Mouse (Mus musculus): ENCODE results near the gene Gga1. TPM values are rescaled to one million over a fixed set of nuclear protein-coding genes. Genes with fewer than 3 reads are reported as not detected.

Gene Gga1
- 10 to 100 TPM; 14.3 to 17.1 TPM for polyA plus RNA-seq (2017; shearing (Covaris generic))

DNA sequence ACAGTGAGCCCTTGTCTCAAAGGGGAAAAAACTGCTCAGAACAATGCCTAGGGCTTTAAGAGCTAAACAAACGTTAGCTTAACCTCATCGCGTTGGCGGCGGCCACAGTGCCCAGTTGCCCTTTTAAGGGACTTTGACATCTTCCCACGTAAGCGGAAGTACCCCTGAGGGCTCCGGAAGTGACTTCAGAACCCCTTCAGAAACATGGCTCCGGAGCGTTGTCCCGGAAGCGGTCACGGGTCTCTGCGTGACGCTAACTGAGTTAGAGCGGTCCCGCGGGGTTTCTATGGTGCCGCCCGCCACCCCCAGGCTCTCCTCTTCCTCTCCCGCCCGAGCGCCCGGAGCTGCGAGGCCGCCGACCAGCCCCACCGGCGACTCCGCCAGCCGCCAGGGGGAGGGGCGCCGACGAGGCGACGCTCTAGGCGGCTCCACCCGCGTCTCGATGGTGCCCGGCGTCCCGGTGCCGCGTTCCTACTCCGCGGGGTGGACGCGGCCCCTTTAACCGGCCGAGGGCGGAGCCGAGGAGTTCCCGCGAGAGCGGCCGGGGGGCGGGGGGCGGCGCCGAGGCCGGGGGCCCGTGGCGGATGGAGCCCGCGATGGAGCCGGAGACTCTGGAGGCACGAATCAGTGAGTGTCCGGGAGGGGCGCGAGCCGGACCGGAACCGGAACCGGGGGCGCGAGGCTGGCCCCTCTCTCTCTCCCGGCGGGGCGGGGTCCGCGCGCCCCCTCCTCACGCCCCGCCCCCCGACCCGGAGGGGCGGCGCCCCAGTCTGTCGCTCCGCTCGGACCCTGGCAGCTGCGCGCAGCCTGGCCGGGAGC is at the start of gene Gga1:
Gene Gga1 (plus strand): TSS at position 200 of the 819 bp plus-strand sequence.
- ATAC-seq: peak; percentile 87

DNA sequence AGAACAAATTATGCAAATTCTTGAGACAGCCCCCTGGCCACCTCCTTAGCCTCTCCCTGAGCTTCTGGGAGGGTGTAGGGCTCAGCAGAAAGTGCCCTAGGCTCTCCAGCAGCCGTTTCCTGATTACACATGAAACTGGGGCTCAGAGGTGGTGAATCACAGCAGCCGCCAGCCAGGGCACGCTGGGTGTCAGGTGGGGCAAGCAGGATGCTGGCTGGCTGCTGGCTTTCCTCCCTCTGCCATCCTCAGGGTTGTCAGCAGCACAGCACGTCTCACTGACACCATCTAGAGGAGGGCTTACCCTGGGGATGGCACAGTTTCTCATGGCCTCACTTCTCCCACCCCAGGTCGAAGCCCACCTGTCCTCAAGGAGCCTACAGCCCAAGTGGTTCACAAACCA is 48.7 kb upstream of the Gga1 start:
- ATAC-seq: peak; percentile 70

DNA sequence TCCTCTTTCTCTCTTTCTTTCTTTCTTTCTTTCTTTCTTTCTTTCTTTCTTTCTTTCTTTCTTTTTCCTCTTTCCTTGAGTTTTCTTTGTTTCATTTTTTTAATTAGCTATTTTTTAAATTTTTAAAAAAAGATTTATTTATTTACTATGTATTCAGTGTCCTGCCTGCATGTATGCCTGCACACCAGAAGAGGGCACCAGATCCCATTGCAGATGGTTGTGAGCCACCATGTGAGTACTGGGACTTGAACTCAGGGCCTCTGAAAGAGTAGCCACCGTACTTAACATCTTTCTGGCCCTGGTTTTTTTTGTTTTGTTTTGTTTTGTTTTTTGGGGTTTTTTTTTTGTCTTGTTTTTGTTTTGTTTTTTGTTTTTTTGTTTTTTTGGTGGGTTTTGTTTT is 47.4 kb upstream of the Gga1 start:
- ATAC-seq: no peak

DNA sequence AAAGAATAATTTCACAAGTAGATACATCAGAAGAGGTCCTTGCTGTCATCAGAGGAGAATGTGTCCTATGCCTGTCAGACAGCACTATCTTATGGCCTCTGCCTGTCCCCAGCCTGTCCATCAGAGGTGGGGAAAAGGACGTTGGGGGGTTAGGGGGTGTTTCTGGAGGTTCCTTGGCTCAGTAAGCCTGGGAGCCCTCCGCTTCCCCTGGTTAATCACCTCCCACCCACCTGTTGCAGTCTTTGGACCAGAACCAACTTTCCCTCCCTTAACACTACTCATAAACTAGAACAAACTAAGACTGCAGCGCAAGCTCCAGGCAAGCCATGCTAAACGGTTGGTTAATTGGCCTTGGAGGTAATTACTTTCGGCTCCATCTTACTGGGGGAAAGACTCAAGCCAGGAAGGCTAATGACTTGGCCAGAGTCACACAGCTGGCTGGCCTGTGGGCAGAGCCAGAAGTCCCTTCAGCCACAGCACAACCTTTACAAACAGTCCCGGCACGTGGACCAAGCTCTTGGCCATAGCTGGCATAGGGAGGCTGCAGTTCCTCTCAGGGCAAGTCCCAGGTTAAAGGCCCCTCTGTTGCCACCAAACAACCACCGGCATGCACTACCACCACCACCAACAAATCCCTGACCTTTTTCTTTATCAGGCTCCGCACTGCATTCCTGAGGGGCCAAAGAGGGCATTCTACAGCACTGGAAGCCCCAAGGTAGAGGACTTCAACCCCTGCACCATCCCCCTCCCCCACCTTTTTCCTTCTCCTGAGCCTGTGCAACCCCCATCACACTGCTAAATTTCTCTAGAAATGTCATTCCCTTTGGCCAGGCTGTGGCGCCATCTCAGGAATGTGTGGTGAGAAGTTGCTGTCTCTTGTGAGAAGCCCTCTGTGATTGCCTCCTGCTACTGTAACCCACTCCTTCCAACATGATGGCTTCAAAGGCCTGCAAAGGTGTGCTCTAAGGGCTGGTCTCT is 46.0 kb upstream of the Gga1 start:
- no peak for ATAC-seq

DNA sequence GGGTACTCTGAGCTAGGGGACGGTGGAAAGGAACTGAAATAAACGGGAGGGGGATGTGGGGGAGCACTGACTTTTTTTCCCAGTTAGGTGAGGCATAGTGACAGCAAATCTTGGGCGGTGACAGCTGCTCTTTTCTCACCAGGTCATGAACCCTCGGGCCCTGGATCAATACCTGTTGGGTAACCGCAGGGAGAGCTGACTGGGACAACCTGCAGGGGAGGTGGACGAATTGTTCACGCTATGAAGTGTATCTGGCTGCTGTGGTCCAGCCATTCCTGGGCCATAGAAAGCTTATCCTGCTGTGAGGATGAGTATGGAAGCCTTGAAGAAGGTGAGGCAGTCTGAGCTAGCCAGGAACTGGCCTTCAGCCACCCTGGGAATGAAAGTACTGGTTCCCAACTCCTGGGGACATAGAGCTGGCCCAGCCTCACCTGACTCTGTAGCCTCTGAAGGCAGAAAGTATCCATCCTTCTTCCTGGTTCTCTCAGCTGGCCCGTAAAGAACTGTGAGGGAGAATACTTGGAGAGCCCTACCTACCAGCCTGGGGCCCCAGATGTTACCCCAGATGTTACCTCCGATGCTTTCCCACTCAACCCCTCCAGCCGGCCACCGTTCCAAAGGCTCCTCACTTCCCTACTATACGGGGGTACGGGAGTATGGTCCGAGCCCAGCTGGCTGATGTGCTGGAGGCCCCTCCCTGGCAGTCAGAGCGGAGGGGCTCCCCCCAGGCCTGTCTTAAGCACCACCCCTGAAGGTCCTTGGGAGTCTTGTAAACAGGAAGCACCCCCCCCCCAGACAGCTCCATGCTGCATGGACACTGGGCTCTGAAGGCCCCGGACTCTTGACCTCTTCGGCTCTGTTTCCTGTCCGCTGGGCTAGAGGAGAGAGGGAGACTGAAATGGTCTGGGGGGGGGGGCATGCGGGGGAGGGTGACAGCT is 45.0 kb upstream of the Gga1 start:
- no peak for ATAC-seq

DNA sequence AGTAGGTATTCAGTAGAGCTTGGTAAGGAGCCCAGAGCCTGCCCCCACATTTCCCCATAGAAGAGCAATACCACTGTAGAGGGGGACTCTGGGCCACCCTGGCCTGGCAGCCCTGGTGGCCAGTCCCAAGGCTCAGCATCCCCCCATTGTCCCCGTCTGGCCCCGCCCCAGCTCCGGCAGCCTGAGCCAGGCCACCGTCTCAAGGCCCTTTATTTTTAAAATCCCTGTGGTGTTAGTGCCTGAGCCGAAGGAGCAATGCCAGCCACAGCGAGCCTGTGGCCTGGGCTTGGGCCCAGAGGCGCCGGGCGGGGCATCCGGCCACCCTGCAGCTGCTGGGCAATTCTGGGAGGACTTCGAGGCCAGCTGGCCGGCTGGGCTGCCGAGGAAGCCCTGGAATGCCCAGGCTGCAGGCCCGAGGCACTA is 44.3 kb upstream of the Gga1 start:
- ATAC-seq: no peak

DNA sequence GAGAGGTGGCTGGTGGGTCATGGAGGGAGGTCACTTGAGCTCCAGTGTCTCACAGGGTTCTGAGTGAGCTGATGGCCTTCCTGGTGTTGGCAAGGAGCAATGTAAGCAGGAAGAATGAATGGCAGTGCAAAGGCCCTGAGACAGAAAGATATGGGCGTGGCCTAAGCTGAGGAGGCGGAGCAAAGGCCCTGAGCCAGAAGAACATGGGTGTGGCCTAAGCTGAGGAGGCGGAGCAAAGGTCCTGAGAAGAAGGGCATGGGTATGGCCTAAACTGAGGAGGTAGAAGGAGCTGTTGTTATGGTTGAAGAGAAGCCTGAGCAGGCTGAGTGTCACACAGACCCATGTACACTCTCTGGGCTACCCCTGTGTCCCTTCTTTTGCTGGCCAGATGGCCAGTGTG is 43.4 kb upstream of the Gga1 start:
- no peak for ATAC-seq

DNA sequence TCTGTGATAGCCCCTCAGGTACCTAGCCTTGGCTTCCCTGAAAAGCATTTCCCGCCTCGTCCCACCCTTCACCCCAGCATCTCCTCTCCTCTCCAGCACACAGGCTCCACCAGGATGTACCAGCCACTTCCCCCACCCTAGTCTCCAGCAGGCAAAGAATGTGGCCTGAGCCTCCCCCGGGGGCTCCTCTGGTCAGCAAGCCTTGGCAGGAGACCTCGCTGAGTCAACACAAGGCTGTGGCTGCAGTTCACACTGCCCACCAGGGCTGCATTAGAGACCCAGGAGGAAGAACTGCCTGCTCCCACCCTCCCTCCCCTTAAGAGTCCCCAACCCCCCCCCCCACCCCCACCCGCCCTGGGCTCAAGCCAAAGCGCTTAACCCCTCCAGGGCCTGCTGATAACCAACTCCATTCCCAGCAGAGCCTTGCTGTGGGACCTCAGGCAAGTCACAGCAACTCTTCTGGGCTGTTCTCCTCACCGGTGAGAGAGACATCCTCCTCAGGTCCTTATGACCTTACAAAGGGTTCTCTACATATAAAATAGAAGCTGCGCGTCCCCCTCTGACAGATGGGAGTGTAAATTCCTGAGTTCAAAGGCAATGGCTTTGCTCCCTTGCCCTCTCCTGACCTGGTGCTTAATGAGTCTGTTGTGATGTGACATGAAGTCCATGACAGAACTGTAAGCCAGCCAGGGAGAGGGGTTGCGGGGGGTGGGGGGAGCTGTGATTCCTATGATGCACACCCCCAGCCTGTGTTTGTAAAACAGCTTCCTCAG is 42.6 kb upstream of the Gga1 start:
- no peak for ATAC-seq

DNA sequence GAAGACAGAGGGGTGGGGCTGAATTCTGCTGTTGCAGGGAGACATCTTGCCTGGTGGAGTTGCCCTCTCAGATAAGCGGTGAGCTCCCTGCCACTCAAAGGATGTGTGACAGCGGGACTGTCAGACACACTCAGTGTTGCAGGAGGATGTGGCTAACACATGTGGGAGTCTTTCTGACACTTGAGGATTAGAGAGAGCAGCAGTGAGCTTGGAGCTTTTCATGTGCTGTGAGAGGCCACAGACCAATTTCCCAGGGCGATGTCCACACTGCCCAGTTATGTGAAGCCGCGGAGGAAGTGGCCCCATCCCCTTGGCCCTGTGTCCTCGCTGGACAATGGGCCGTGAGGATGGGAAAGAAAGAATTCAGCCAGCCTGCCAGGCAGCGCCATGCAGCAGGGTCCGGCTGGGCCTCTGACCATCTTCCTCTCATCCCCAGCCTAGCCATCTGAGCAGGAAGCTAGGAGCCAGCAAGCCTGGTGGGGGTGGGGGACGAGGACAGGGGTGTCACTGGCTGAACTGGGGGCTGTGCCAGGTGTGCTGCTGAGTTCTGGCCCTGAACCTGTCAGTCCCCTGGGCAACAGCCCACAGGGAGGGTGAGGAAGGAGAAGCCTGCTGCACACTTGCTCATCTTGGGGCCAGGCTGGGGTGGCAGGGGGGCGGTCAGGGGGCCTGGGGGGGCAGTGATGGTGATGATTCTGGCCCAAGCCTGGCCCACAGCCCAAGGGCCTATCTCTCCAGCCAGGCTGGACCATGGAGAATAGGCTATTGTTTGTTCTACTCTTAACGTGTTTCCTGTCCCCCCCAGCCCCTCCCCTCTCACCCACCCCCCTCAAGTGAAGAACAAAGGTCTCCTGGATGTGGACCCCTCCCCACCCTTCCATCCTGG is 41.5 kb upstream of the Gga1 start:
- ATAC-seq: peak; percentile 87

DNA sequence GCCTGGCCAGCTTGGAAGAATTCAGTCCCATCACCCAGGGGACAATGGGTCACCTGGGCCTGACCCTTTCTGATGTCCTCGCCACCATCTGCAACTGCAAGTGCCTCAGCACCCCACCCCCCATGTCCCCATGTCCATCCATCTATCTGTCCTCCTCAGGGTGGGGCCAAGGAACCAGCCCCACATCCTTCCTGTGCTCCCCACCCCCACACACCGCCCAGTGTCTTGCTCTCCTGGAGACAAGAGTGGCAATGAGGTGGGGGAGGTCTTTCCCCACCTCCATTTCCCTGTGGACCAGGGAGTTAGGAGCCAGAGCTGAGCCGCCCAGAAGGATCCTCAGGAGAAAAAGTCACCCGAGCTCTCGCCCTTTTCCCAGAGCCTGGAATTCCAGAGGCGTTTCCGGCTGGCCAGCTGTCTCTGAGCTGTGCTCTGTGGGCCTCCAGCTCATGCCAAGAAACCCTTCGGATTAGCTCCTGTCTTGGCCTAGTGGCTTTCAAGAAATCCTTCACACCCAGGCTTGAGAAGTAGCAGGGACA is 40.8 kb upstream of the Gga1 start:
- no peak for ATAC-seq

DNA sequence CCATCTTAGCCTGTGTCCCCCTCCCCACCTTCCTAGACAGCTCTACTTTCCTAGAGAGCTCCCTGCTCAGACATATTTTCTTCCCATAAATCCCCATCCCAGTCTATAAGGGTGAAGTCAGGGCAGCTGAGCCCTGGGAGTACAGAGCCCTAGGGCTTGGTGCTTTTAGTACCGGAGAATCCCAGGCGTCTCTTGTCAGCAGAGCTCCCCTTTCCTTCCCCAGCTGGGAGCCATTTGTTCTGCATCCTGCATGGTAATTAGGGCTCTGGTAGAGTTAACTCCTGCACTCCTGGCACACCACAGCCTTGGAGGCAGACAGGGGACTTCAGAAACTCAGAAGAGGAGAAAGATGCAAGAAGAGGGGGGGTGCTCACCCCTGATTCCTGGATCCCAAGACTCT is 37.2 kb upstream of the Gga1 start:
- no peak for ATAC-seq

DNA sequence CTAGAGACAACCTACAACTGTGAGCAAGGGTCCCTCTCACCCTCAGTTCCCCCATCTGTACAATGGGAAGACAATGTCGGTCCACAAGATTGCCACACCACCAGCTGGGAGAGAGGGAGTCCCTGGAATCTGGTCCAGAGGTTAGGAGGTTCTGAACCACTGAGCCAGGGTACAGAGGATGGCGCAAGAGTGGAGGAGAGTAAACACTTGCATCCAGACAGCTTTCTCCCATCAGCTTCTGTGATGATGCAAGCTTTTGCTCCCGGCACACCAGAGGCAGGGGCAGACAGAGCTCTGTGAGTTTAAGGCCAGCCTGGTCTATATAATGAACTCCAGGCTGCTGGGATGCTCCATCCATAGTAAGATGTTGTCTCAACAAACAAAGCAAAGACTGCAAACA is 36.7 kb upstream of the Gga1 start:
- ATAC-seq: no peak

DNA sequence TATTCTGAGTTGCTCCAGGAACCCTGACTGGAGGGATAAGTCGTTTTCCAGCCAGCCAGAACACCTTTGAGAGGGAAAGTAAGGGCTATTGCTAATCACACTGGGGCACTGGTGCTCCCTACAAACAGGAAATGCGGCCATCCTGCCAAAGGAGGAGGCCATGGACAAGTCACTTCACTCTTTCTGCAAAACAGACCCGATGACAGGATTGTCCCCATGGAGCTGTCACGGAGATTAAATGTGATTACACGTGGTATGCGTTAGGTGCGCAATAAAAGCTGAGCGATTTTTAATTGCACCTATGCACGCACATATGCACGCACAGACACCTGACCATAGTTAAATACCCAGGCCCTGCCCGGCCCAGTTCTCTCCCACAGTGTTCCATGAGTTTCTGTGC is 36.2 kb upstream of the Gga1 start:
- no peak for ATAC-seq

DNA sequence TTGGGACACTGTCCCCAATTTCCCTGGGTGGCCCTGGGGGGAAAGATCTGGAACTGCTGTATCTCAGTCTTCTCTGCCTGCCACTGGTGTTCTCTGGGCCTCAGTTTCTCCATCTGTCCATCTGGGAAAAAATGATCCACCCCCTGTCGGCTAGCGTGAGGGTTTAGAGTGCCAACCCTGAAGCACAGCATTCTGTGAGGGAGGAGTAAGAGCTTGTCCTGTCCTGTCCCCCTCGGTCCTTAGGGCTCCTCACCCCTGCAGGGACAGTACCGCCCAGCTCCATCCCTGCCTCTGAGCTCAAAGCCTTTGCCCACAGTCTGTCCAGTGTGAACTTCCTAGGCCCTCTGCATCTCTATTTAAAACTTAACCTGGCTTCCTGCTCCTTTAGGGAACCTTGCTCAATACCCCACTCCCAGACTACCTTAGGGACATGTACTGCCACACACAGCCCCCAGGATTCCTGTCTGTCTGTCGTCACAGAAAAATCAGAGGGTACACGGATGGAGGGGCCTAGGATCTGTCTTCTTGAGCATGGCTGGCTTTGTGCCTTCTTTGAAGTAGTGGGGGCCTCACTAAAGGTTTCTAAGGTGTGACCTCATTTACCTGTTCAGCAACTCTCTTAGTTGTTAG is 35.7 kb upstream of the Gga1 start:
- ATAC-seq: no peak

DNA sequence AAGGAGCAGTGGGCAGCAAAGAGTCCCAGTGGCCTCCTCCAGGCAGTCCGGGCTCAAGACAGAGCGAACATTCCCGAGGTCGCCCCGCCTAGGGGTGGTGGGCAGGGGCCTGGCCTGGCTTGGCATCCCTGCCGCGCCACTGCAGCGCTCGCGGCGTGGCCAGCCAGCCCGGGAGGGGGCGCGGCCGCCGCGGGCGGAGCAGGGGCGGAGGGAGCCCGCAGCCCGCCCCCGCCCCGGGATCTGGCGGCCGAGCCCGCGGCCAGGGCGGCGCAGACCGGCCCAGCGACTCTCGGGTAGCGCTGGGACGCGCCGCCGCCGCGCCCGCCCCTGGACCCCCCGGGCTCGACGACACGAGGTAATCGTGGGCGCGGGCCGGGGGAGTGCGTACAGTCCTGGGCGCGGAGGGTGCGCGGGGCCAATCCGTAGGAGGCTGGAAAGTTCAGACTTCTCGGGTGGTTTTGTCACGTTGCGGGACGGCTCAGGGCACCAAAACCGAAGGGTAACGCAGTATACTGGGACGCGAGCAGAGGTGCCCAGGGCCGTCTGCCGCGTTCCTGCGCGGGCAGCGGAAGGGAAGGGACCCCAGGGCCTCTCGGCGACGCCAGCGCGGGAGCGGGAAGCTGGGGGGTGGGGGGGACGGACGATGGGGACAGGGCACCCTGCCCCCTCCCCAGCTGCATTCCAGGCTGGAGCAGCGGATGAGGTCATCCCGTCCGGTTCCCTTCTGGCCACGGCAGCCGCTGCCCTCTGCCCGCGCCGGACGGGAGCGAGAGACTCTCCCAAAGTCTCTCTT is 34.4 kb upstream of the Gga1 start, which contains the start of gene Cdc42ep1:
Gene Cdc42ep1 (plus strand): TSS at position 254 of the 793 bp plus-strand sequence.
- ATAC-seq: peak; percentile 39

DNA sequence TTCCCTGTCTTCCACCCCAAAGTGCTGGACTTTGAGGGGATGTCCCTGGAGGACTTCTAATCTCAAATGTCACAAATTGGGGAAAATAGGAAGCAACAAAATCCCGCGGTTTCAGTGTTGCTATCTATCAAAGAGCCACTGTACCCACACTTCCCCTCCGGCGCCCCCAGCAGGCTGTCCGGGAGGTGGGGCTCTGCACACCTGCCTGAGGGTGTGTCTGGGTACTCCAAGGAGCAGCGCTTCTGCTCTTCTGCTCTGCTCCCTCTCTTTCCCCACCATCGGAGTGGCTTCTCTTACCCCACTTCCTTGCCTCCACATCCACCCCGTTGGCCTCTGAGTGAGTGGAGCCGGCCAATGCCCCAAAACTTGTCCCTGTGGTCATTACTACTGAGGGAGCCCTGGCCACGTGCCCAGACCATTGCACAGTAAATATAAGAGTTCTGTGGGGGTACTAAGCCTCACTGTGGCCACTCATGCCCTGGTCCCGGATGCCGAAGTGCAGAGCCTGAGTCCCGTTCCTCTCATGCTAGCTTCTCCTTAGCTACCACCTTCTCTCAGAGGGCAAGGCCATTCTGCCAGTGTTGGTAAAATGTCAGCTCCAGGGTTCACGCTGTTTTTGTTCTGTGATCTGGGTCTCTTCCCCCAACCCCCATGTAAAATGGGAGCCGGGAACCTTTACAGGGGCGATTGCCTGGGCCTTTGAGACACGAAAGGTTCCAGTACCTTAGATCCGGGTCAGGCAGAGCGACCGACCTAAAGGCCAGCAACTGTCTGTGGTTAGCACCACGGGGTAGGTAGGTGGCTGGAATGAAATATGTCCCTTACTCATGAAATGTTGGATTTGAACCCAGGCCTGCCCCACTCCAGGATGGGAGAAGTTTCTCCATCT is 33.2 kb upstream of the Gga1 start:
- no peak for ATAC-seq

DNA sequence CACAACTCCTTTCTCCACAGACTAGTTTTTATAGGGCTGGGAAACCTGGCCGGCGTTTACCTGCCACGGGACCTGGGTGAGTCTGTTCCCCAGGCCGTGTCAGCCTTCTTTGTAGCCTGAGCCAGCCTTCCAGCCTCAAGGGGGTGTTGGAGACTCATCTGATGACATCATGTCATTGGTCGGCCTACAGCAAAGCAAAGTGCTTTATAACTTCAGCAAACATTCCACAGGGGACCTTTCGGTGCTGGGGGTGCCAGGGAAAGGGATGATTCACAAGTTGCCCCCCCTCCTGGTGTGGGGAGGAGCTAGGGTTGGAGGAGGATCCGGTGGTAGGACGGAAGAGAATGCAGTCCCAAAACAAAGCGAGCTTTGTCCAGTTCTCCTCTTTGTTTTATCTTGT is 32.2 kb upstream of the Gga1 start:
- no peak for ATAC-seq

DNA sequence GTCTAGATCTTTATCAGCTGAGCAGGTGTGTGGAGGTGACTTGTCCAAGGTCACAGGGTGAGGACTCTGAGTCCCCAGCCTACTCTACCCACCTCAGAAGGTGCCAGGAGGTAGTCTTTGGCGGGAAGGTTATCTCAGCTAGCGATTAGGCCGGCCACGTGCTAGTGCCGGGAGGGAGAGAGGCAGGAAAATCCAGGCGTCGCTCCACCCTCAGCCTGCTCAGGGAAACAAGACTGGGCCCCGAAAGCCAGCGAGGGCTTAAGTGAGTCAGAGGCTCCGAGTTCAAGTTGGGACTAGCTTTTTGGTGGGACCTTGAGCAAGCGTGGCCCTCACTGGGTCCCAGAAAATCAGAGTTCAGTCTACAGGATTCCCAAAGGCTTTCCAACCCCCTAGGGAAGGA is 31.7 kb upstream of the Gga1 start:
- no peak for ATAC-seq

Data from CD4-positive, CD25-positive, alpha-beta regulatory T cell, adult 4 months (primary cell).